In genomic region chr11:102921491-102921890, GRCm38 (mm10) we compare ENCODE assay signal across 18 mouse cellular contexts. TPM values are rescaled to one million over a fixed set of nuclear protein-coding genes. Genes with fewer than 3 reads are reported as not detected.
A peak's percentile ranks its signal among the peaks of the same experiment; 100 is the strongest.
DNase-seq lines count a peak whose midpoint lies in the region; ATAC-seq and TF ChIP-seq lines count a peak whose summit lies in the region.
"Had no signal": no experiment of that assay in that cellular context is flagged by ENCODE, and none has a peak within 500 bp of the region (broad histone marks: within the 10 kb centered on the region; RNA-seq: fewer than 3 reads in every experiment).

No protein-coding gene starts in this region.

- intact Hi-C loops in heart, postnatal 36 days (cut with DNase I), result no loop called here

- no peak overlapping the region for H3K27ac ChIP-seq in heart, embryonic 13.5 days (replicated peaks)
- H3K27ac ChIP-seq in midbrain, embryonic 10.5 days (replicated peaks), result peak overlapping the region; percentile 18; the same call in 1 of the 2 replicates
- H3K27ac ChIP-seq in midbrain, postnatal 0 days (ENCODE audit: low read depth, low read length), result no peak overlapping the region
- H3K27ac ChIP-seq in hindbrain, embryonic 16.5 days (ENCODE audit: low read depth, low read length), result no peak overlapping the region
- no peak overlapping the region for H3K27ac ChIP-seq in midbrain, embryonic 16.5 days (ENCODE audit: low read length)
- H3K27ac ChIP-seq: heart, adult 2 months; hindbrain, embryonic 15.5 days; kidney, postnatal 0 days; macrophage had no signal

- H3K27me3 ChIP-seq in heart, embryonic 13.5 days (replicated peaks), result no peaks in the 10 kb centered on the region
- H3K27me3 ChIP-seq in midbrain, embryonic 10.5 days (ENCODE audit: low read depth, poor library complexity, severe bottlenecking), result no peaks in the 10 kb centered on the region
- no peaks in the 10 kb centered on the region for H3K27me3 ChIP-seq in midbrain, postnatal 0 days (ENCODE audit: insufficient read depth, low read length)
- no peaks in the 10 kb centered on the region for H3K27me3 ChIP-seq in hindbrain, embryonic 16.5 days (replicated peaks; ENCODE audit: control insufficient read depth, insufficient read depth, low read length)
- no peaks in the 10 kb centered on the region for H3K27me3 ChIP-seq in midbrain, embryonic 16.5 days (ENCODE audit: control insufficient read depth, insufficient read depth, low read depth, low read length)
- H3K27me3 ChIP-seq: hindbrain, embryonic 15.5 days; Patski had no signal

- H3K4me2 ChIP-seq in heart, embryonic 13.5 days, result no peak overlapping the region
- no peak overlapping the region for H3K4me2 ChIP-seq in midbrain, postnatal 0 days (ENCODE audit: low read depth, low read length, poor library complexity, severe bottlenecking)
- H3K4me2 ChIP-seq in hindbrain, embryonic 16.5 days (ENCODE audit: low read length), result no peak overlapping the region; the same call in 1 of the 2 replicates
- no peak overlapping the region for H3K4me2 ChIP-seq in midbrain, embryonic 16.5 days (ENCODE audit: low read length)
- H3K4me2 ChIP-seq: hindbrain, embryonic 15.5 days had no signal

- TF ChIP-seq CTCF in midbrain, postnatal 0 days (IDR thresholded peaks at IDR 0.05), result no peak

- H3K4me1 ChIP-seq in heart, embryonic 13.5 days, result peaks cover 33% of the 10 kb centered on the region
- peaks cover 42% of the 10 kb centered on the region for H3K4me1 ChIP-seq in midbrain, embryonic 10.5 days
- H3K4me1 ChIP-seq in midbrain, postnatal 0 days (ENCODE audit: insufficient read depth, low read length), result peaks cover 3% of the 10 kb centered on the region; the same call in 1 of the 2 replicates
- peaks cover 4% of the 10 kb centered on the region for H3K4me1 ChIP-seq in hindbrain, embryonic 16.5 days (ENCODE audit: control insufficient read depth, insufficient read depth, low read depth, low read length)
- peaks cover 19% of the 10 kb centered on the region for H3K4me1 ChIP-seq in midbrain, embryonic 16.5 days (ENCODE audit: control insufficient read depth, insufficient read depth, low read length)

- no peak for ATAC-seq in heart, embryonic 13.5 days (ENCODE audit: extremely low read depth, insufficient number of reproducible peaks, low FRiP score, low TSS enrichment)
- no peak for ATAC-seq in midbrain, postnatal 0 days (ENCODE audit: low FRiP score)
- ATAC-seq in hindbrain, embryonic 16.5 days, result no peak
- ATAC-seq in midbrain, embryonic 16.5 days, result no peak
- ATAC-seq: Patski had no signal

- H3K36me3 ChIP-seq in heart, embryonic 13.5 days, result peaks cover 15% of the 10 kb centered on the region; the same call in 1 of the 2 replicates
- H3K36me3 ChIP-seq in midbrain, embryonic 10.5 days, result peaks cover 49% of the 10 kb centered on the region
- no peaks in the 10 kb centered on the region for H3K36me3 ChIP-seq in midbrain, postnatal 0 days (ENCODE audit: insufficient read depth, low read length)
- no peaks in the 10 kb centered on the region for H3K36me3 ChIP-seq in hindbrain, embryonic 16.5 days (ENCODE audit: control insufficient read depth, insufficient read depth, low read length)
- H3K36me3 ChIP-seq in midbrain, embryonic 16.5 days (ENCODE audit: control insufficient read depth, insufficient read depth, low read length), result no peaks in the 10 kb centered on the region
- H3K36me3 ChIP-seq: hindbrain, embryonic 15.5 days had no signal

- no peak for DNase-seq in heart, postnatal 36 days
- DNase-seq in midbrain, embryonic 10.5 days (ENCODE audit: low spot score), result no peak
- DNase-seq in midbrain, postnatal 0 days (ENCODE audit: low spot score), result no peak
- no peak for DNase-seq in lung, postnatal 4 days
- DNase-seq: cerebellum, postnatal 10 days; heart, adult 2 months had no signal

- 79% methylated on average over 6 of the region's 6 CpGs for WGBS in heart, embryonic 13.5 days
- WGBS in midbrain, embryonic 10.5 days, result 91% methylated on average over 6 of the region's 6 CpGs
- 56% methylated on average over 6 of the region's 6 CpGs for WGBS in midbrain, postnatal 0 days
- WGBS in hindbrain, embryonic 16.5 days, result 69% methylated on average over 6 of the region's 6 CpGs
- WGBS in midbrain, embryonic 16.5 days, result 63% methylated on average over 6 of the region's 6 CpGs

- H3K9me3 ChIP-seq in heart, embryonic 13.5 days, result no peaks in the 10 kb centered on the region
- no peaks in the 10 kb centered on the region for H3K9me3 ChIP-seq in midbrain, embryonic 10.5 days (replicated peaks)
- H3K9me3 ChIP-seq in midbrain, postnatal 0 days (ENCODE audit: low read length), result no peaks in the 10 kb centered on the region
- no peaks in the 10 kb centered on the region for H3K9me3 ChIP-seq in hindbrain, embryonic 16.5 days (ENCODE audit: control insufficient read depth, low read length)
- H3K9me3 ChIP-seq in midbrain, embryonic 16.5 days (replicated peaks; ENCODE audit: control insufficient read depth, low read length, poor library complexity, severe bottlenecking), result no peaks in the 10 kb centered on the region
- H3K9me3 ChIP-seq: hindbrain, embryonic 15.5 days had no signal

- peak overlapping the region; percentile 45; the same call in 1 of the 2 replicates for H3K9ac ChIP-seq in heart, embryonic 13.5 days
- no peak overlapping the region for H3K9ac ChIP-seq in midbrain, postnatal 0 days (replicated peaks; ENCODE audit: low read length, poor library complexity, severe bottlenecking)
- peak overlapping the region; percentile 13; the same call in 1 of the 2 replicates for H3K9ac ChIP-seq in hindbrain, embryonic 16.5 days (ENCODE audit: low read depth, low read length)
- H3K9ac ChIP-seq in midbrain, embryonic 16.5 days (ENCODE audit: low read depth, low read length), result 0 out of 2 replicates have a peak overlapping the region, but pooled peaks have one; percentile 26
- H3K9ac ChIP-seq: hindbrain, embryonic 15.5 days had no signal

- no peak overlapping the region for H3K4me3 ChIP-seq in heart, embryonic 13.5 days
- no peak overlapping the region; the same call in 1 of the 2 replicates for H3K4me3 ChIP-seq in midbrain, embryonic 10.5 days
- no peak overlapping the region for H3K4me3 ChIP-seq in midbrain, postnatal 0 days (ENCODE audit: low read depth, low read length)
- no peak overlapping the region for H3K4me3 ChIP-seq in hindbrain, embryonic 16.5 days (ENCODE audit: low read length)
- H3K4me3 ChIP-seq in midbrain, embryonic 16.5 days (ENCODE audit: low read depth, low read length), result no peak overlapping the region
- H3K4me3 ChIP-seq: heart, adult 2 months; hindbrain, embryonic 15.5 days; myocyte had no signal

RNA-seq across cellular contexts. Expression of gene Kif18b, which starts 3.4 kb away (rescaled TPM):
- polyA plus RNA-seq in heart, embryonic 13.5 days (2015; fragmentation: Nextera tagmentation; extraction: Ambion mirVana), result 7.0 and 7.3 TPM in 2 replicates
- total RNA-seq in heart, postnatal 36 days (2021), result under 1 TPM; 0.42 to 0.79 TPM
- polyA plus RNA-seq in midbrain, embryonic 10.5 days (2016; fragmentation: Nextera tagmentation; extraction: Ambion mirVana), result 12.4 and 14.0 TPM in 2 replicates
- 3.8 and 6.3 TPM in 2 replicates for total RNA-seq in midbrain, postnatal 0 days (2014; rRNA removed)
- polyA plus RNA-seq in midbrain, postnatal 0 days (2015; fragmentation: Nextera tagmentation; extraction: Ambion mirVana), result 0.46 and 0.60 TPM in 2 replicates
- polyA plus RNA-seq in hindbrain, embryonic 16.5 days (2015; fragmentation: Nextera tagmentation; extraction: Ambion mirVana), result 2.0 and 2.3 TPM in 2 replicates
- polyA plus RNA-seq in midbrain, embryonic 16.5 days (2015; fragmentation: Nextera tagmentation; extraction: Ambion mirVana), result 0.75 and 1.4 TPM in 2 replicates

RNA-seq across cellular contexts. Expression of gene Gfap, which starts 20.8 kb away (rescaled TPM):
- 0.19 and 0.38 TPM in 2 replicates for polyA plus RNA-seq in heart, embryonic 13.5 days (2015; fragmentation: Nextera tagmentation; extraction: Ambion mirVana)
- total RNA-seq in heart, postnatal 36 days (2021), result under 1 TPM; 0.19 to 0.31 TPM
- polyA plus RNA-seq in midbrain, embryonic 10.5 days (2016; fragmentation: Nextera tagmentation; extraction: Ambion mirVana), result 0.05 and 0.09 TPM in 2 replicates
- 19.5 and 36.4 TPM in 2 replicates for total RNA-seq in midbrain, postnatal 0 days (2014; rRNA removed)
- polyA plus RNA-seq in midbrain, postnatal 0 days (2015; fragmentation: Nextera tagmentation; extraction: Ambion mirVana), result 20.6 and 24.3 TPM in 2 replicates
- 4.8 and 15.5 TPM in 2 replicates for polyA plus RNA-seq in hindbrain, embryonic 16.5 days (2015; fragmentation: Nextera tagmentation; extraction: Ambion mirVana)
- 0.27 and 1.2 TPM in 2 replicates for polyA plus RNA-seq in midbrain, embryonic 16.5 days (2015; fragmentation: Nextera tagmentation; extraction: Ambion mirVana)
- polyA plus RNA-seq: macrophage had no signal

RNA-seq across cellular contexts. Expression of gene C1ql1, which starts 25.0 kb away (rescaled TPM):
- 0.71 and 0.74 TPM in 2 replicates for polyA plus RNA-seq in heart, embryonic 13.5 days (2015; fragmentation: Nextera tagmentation; extraction: Ambion mirVana)
- not detected for total RNA-seq in heart, postnatal 36 days (2021)
- polyA plus RNA-seq in midbrain, embryonic 10.5 days (2016; fragmentation: Nextera tagmentation; extraction: Ambion mirVana), result 3.0 and 5.8 TPM in 2 replicates
- 45.6 and 52.8 TPM in 2 replicates for total RNA-seq in midbrain, postnatal 0 days (2014; rRNA removed)
- polyA plus RNA-seq in midbrain, postnatal 0 days (2015; fragmentation: Nextera tagmentation; extraction: Ambion mirVana), result 15.8 and 16.9 TPM in 2 replicates
- polyA plus RNA-seq in hindbrain, embryonic 16.5 days (2015; fragmentation: Nextera tagmentation; extraction: Ambion mirVana), result 9.0 and 9.9 TPM in 2 replicates
- 6.0 and 7.9 TPM in 2 replicates for polyA plus RNA-seq in midbrain, embryonic 16.5 days (2015; fragmentation: Nextera tagmentation; extraction: Ambion mirVana)
- total RNA-seq: heart, adult 2 months had no signal
- polyA plus RNA-seq: macrophage had no signal

RNA-seq across cellular contexts. Expression of gene Fam187a, which starts 36.5 kb away (rescaled TPM):
- not detected in 2 replicates for polyA plus RNA-seq in heart, embryonic 13.5 days (2015; fragmentation: Nextera tagmentation; extraction: Ambion mirVana)
- total RNA-seq in heart, postnatal 36 days (2021), result not detected
- polyA plus RNA-seq in midbrain, embryonic 10.5 days (2016; fragmentation: Nextera tagmentation; extraction: Ambion mirVana), result not detected in 2 replicates
- total RNA-seq in midbrain, postnatal 0 days (2014; rRNA removed), result not detected in 2 replicates
- polyA plus RNA-seq in midbrain, postnatal 0 days (2015; fragmentation: Nextera tagmentation; extraction: Ambion mirVana), result 0.12 TPM in 1 of 2 replicates, not detected in the other
- not detected in 2 replicates for polyA plus RNA-seq in hindbrain, embryonic 16.5 days (2015; fragmentation: Nextera tagmentation; extraction: Ambion mirVana)
- polyA plus RNA-seq in midbrain, embryonic 16.5 days (2015; fragmentation: Nextera tagmentation; extraction: Ambion mirVana), result not detected in 2 replicates
- total RNA-seq: heart, adult 2 months; layer of hippocampus, postnatal 10 days had no signal
- polyA plus RNA-seq: embryonic facial prominence, embryonic 11.5 days; heart, adult 2 months; hindbrain, embryonic 15.5 days; kidney, postnatal 0 days; limb, embryonic 14.5 days; macrophage; myocyte; small intestine, adult 2 months had no signal

RNA-seq across cellular contexts. Expression of gene Ccdc103, which starts 40.5 kb away (rescaled TPM):
- polyA plus RNA-seq in heart, embryonic 13.5 days (2015; fragmentation: Nextera tagmentation; extraction: Ambion mirVana), result 0.71 and 0.88 TPM in 2 replicates
- total RNA-seq in heart, postnatal 36 days (2021), result not detected
- polyA plus RNA-seq in midbrain, embryonic 10.5 days (2016; fragmentation: Nextera tagmentation; extraction: Ambion mirVana), result 2.2 and 2.7 TPM in 2 replicates
- total RNA-seq in midbrain, postnatal 0 days (2014; rRNA removed), result 0.33 and 1.6 TPM in 2 replicates
- 1.7 and 1.8 TPM in 2 replicates for polyA plus RNA-seq in midbrain, postnatal 0 days (2015; fragmentation: Nextera tagmentation; extraction: Ambion mirVana)
- 2.2 and 2.5 TPM in 2 replicates for polyA plus RNA-seq in hindbrain, embryonic 16.5 days (2015; fragmentation: Nextera tagmentation; extraction: Ambion mirVana)
- polyA plus RNA-seq in midbrain, embryonic 16.5 days (2015; fragmentation: Nextera tagmentation; extraction: Ambion mirVana), result 2.3 TPM in 2 replicates
- total RNA-seq: heart, adult 2 months had no signal
- polyA plus RNA-seq: macrophage; small intestine, adult 2 months had no signal
